Mouse (Mus musculus) WW6 (cell line): ENCODE data around the gene Flt1.

ENCODE experiments used
- DNase-seq: peaks from one replicate; pipeline ENCODE4 v3.0.0-alpha.2; 2013; ENCODE audit warnings: low read depth, low spot score

The Flt1 gene

DNA sequence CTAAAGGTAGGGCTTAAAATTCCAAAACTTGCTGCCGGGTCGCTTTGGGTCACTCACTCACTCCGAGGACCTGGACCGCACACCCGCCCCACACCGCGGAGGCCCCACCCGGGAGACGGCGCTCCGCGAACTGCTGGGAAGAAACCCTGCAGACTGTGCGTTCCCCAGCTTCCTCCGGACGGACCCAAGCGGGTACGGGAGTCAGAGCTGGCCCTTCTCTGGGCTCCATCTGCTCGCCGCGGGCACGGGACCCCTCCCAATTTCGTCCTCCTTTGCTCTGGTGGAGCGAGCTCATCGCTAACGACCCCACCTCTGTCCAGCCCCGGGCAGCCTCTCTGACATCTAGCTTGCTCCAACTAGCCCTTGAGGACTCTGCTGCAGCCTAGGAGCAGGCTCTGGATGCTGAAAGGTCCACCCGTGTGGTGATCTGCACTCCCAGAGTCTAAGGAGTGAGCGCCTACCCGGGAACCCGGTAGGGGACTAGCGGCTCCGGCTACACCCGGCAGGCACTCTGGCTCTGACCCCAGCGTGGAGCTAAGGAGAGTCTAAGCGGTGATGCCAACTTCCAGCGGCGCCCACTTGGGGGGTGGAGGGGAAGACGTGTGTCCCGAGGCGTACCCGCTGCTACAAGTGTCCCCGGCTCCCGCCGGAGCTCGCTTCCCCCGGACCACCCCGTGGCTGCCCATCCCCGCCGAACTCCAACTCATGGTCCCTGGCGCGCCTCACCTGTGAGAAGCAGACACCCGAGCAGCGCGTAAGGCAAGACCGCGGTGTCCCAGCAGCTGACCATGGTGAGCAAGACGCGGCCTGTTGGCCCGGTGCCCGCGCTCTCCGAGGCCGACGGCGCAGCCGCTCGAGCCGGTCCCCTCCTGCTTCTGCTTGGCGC lies 623 bp downstream of the Flt1 start:
- no peak for DNase-seq

DNA sequence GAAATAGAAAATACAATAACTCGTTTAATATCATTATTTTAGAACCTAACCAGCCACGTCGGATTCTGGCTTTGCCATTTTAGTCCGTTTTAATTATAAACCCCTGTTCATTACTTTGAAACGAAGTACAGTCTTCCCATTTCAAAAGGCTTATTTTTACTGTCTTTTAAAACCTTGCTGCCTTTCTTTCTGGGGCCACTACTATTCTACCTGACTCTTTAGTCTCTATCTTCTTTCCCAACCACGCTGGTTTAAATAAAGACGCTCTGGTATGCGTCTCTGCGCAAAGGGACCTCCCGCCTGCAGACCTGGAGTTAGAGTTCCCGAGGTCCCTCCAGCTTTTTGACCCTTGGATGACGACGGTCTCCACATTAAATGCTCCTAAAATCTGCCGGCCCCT lies 1.4 kb downstream of the Flt1 start:
- no peak for DNase-seq

DNA sequence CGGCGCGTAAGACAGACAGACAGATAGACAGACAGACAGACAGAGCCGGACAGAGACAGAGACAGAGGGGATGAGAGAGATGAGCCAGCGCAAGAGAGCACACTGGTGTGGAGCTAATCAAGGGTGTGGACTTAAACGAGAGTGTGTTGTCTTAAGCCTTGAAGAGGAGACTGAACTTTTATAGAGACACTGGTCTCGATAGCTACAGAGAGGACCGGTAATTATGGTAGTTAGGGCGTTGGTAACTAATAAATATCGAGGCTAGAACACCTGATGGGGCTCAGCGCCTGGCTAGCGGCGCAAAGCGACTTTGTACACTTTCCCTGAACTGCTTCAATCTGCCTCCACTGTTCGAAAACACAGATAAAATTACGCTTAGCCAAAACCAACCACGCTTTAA lies 2.0 kb downstream of the Flt1 start:
- DNase-seq, result no peak

DNA sequence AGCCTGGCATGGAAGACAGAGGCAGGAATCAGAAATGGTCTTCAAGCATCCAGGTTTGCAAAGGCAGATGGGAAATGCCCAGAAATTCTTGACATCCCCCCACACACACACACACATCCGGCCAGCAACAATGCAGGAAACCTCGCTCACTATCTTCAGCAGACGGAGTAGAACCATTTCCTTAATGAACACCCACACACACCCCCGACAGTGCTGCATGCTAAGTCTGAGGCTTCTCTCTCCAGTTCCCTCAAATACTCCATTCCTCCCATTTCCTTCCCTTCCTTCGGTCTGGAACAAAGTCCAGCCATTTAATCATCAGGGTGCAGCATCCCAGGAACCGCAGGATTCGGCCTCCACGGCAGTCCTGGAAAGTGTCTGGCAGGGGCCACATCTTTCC lies 4.4 kb downstream of the Flt1 start:
- DNase-seq, result no peak

DNA sequence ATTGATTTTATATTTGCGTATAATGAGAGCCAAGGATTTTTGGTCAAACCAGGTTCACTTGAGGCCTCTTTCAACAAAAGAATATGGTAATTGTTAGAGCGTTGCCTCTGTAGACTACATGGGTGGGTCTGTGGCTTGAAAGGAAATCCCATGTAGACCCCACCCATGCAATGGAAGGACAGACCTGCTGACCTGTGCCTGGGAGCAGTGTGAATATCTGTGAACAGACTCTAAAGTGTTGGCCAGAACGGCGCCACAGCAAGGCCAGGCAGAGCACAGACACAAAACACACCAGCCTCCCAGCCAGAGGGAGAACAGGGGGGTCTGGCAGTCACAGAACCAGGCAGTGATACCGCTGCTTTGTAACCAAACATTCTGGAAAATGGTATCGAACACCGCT lies 7.5 kb downstream of the Flt1 start:
- no peak for DNase-seq

DNA sequence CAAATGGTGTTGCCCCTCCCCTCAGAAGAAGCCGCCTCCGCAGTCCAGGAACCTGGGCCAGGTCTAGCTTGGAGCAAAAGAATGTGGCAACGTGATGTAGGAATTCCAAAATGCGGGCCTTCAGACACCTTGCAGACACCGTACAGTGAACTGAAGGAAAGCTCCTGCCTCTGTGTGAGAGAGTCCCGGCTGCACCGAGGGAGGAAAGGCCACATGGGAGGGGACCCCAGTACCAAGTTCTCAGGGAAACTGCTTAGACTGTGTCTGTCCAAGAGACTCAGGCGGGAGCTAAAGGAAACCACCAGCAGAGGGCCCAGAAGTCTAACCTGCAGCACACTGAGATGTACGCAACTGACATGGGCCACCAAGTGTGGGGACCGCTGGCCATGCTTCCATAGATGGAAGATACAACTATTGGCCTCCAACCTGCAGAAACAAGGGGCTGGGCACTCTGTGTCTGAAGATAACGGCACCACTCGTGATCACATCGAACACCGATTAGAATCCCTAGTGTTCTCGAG lies 9.1 kb downstream of the Flt1 start:
- no peak for DNase-seq

DNA sequence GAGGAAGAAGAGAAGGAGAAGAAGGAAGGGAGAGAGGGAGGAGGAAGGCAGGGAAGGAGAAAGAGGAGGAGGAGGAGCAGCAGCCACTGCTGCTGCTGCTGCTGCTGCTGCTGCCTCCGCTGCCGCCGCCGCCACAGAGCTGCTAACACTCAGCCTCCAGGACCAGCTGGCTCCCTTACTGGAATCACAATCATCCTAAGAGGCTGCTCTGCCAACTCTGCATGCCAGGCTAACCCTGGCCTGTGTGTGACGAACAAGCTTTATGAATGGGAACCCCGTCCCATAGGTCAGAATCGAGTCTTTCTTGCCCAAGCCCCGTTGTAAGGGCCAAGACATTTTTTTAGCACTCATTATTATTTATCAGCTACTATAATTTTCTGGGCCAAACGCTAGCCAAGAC lies 9.5 kb downstream of the Flt1 start:
- DNase-seq, result no peak

DNA sequence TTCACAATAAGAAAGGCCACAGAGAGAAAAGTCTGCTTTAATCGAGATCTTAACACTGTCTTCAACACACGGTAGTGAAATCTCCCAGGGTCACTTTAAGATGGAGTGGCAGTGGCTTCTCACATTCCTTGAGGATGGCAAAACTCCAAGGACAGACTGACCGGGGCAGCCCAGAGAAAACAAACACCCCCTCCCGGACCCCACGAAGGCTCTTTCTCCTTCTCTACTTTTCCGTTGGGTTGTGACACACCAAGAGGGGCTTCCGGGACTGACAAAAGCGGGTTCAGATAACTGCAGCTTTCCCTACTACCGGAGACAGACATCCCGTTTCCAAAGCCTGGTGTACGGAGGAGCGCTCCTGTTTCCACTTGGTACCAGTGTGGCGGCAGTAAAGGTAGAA lies 10.4 kb downstream of the Flt1 start:
- no peak for DNase-seq

DNA sequence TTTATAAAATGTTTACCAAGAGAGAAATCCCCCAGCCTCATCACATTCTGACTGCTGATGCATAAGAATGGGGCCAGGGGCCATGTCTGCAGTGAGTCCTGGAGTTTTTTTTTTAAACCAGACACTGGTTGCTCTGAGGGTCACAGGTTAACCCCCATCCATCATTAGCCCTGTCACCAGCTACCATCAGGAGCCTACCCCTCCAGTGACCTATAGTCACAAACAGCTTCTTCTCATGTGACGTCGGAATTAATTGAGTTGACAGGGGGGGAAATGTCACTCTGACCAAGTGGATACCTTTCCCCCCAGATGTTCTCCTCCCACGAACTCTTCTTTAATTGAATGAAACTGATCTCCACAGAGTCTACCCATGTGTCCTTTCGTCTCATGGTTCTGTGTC lies 17.3 kb downstream of the Flt1 start:
- no peak for DNase-seq

DNA sequence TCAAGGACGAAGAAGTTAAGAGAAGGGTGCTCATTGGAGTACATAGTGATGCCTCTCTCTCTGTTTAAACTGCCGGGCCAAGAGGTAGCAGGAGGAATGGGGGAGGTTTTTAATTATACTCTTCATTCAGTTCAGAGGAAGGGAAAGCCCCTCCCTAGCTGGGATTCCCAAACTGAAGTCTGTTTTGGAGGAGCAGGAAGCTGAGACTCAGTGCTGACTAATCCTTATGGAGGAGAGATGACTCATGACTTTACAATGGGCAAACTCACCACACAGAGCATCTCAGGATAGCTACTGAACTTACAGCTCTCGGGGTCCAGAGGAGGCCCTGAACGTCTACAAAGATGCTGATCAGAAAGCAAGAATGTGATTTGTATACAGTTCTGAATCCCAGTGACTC lies 18.3 kb downstream of the Flt1 start:
- DNase-seq, result no peak

DNA sequence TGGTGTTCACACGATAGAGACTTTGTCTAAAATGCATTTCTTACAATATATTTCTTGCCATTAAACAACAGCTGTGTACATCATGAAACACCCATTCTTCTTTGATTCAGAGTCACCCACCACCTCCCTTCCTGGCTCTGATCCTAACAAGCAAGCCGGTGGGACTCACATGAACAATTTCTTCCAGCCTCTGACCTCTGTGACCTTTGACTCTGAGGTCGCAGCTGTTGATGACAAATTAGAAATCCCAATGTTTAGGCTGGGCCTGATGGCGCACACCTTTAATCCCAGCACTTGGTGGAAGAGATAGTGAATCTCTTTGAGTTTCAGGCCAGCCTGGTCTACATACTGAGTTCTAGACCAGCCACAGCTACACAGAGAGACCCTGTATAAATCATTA lies 20.9 kb downstream of the Flt1 start:
- DNase-seq, result no peak

DNA sequence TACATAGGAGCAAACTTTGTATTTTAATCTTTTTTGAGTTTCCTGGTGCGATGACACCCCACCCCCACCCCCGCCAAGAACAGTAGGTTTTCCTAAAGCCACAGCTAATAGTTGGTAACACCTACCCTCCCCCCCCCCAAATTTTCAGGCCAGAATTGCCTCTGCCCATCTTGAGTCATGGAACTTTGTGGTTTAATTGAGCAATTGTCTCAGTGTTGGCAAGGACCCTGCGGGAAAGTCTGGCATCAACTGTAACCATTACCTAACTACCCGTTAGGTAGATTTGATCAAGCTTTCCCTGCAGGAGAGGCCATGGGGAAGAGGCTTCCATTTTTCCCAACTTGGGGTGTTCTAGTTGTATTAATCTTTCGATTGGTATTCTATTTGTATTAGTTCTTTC lies 23.4 kb downstream of the Flt1 start:
- DNase-seq, result no peak

DNA sequence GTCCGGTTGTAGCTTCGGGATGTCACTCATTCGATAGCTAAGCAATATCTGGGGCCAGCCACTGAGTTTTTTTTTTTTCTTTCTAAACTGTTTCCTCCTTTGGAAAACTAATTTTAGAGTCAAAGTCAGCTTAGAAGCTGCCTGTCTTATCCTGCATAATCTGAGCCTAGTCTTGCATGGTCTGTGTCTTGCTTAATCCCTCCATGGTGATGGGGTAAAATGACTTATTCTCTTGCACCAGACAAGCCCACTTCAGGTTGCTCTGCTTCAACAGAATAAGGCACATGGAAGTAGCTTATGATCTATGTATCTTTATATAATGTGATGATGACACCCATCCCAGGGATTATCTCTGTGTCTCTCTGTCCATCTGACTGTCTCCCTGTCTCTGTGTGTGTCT lies 24.8 kb downstream of the Flt1 start:
- no peak for DNase-seq

DNA sequence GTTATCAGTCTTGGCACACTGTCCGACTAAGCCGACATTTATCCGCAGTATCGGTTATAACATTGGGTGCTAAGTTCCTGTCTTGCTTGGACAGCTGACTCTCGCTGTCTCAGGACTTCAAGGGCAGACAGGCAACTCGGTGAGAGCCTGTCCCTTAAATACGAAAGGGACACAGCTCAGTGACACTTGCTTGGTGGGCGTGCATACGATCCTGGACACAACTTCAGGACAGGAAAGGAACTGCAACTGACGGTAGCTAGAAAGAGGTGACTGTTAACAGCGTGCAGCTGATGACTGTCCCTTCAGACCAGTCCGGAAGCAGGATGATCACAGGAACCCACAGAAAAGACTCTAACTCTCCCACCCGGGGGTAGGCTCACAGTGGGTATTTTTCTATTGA lies 27.8 kb downstream of the Flt1 start:
- DNase-seq, result no peak

DNA sequence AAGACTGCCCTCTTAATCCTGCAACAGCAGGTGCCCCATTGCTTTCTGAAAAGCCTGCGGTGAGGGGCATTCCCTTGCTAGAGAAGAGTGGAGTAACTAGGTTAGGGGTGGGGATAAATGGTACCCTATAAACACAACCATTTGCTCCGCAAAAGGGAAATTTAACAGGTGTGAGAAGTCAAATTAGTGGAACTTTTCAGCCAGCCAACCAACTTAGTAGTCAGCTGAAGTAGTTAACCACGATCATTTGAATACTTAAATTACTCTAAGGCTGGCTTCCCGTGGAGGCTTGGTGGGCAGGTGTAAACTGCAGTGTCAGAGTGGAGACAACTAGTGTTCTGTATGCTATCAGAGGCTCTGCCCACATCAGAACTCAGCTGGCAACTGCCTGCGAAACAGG lies 28.6 kb downstream of the Flt1 start:
- no peak for DNase-seq

DNA sequence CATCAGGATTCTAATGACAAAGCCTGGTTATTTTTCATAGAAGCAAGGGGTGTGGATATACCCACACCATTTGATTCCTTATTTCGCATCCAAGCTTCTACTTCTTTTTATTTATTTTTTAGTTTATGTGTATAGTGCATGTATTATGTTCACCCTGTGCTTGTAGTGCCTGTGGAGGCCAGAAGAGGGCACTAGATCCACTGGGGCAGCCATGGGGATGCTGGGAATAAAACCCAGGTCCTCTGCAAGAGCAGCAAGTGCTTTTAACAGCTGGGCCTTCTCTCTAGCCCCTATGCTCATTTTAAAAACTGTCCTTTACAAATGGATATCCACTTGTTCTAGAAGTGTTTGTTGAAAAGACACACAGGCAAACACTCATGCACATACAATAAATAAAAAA lies 33.2 kb downstream of the Flt1 start:
- DNase-seq, result no peak

DNA sequence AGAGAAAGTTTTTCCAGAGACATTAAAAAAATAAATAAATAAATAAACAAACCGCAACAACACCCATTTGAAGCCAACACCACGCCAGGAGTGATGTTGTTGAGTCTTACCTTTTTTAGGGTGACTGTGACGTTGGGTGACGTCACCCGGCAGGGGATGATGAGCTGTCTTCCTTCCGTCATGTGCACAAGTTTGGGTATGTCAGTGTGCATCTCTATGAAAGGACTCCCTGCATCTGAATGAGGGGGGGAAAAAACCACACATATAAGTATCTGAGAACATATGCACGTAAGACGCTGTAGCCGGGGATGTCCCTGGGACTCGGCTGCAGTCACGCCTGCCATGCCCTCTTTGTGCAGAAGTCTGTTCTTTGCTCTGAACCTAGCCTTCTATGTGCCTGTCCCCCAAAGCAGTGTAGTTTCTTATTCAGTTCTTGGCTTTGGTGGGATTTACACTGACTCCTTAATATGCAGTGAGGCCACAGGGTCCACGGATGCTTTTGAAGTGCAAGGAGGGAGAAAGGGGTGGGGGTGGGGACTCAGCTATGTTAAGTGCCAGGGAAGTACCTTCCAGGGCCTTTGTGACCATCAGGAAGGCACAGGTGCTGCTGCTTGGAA lies 42.0 kb downstream of the Flt1 start:
- no peak for DNase-seq

DNA sequence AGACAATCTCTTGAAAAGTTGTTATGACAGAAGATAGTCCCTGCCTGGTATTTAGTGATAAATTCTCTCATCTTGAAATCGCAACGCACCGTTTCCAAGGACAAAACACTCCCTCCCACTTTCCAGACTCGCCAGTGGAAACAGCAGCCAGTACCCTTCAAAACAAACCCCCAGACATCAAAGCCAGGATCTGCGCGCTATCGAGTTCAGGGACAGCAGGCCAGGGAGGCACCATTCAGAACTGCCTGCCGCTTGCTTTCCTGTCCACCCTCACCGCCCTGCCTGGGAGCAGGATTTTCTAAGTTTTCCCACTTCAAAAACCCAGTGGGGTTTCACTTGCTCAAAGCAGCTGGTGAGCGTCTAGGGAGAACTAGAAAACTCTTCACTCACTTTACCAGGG lies 44.6 kb downstream of the Flt1 start:
- DNase-seq, result no peak

DNA sequence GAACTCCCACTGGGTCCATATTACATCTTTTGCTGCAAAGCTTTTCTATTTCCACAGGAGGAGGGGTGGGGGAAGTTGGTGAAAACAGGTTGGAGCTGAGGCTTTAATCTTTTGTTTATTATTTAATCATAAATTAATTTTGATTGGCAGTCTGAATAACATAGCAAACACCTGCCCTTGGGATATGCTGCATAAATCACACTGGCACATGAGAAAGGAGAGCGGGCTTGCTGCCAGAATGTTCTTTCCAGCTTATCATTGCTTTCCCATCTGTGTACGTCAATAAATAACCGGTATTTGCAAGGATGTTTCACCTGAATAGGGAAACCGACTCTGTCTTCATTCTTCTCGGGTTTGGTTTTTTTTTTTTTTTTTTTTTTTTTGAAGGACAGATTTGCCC lies 45.1 kb downstream of the Flt1 start:
- DNase-seq, result no peak

DNA sequence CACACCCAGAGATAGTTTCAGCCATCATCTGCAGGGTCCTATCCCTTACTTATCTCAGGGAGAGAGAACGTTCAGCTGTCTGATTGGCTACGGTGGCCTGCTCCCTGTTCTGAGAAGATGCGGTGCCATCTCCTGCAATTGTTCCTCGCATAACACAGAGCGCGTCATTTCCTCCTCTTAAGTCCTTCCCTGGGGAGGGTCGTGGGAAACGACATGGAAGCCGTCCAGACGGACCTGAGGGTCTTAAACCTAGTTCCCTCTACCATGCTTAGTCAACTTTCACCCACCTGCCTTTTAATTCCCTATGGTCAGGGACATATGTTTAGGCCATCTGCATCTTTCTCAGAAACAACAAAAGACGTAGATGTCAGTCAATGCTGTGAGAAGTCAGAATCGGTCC lies 46.5 kb downstream of the Flt1 start:
- no peak for DNase-seq

DNA sequence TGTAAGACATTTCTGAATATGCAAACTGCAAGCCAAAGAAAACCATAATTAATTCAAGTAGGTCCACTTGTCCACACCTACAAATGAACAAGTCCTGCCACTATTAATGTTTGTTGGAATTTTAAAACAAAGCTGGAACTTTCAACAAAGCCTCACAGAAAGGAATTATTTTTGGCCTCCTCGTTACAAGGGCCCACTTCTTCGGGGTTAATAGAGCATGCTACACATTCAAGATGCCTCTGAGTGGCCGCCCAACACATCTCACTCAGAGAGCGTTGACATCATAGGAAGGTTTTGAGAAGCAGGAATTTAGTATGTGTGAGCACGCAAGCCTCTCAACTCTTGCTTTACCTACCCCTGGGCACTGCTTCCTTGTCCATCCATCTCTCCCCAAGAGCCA lies 50.0 kb downstream of the Flt1 start:
- no peak for DNase-seq

DNA sequence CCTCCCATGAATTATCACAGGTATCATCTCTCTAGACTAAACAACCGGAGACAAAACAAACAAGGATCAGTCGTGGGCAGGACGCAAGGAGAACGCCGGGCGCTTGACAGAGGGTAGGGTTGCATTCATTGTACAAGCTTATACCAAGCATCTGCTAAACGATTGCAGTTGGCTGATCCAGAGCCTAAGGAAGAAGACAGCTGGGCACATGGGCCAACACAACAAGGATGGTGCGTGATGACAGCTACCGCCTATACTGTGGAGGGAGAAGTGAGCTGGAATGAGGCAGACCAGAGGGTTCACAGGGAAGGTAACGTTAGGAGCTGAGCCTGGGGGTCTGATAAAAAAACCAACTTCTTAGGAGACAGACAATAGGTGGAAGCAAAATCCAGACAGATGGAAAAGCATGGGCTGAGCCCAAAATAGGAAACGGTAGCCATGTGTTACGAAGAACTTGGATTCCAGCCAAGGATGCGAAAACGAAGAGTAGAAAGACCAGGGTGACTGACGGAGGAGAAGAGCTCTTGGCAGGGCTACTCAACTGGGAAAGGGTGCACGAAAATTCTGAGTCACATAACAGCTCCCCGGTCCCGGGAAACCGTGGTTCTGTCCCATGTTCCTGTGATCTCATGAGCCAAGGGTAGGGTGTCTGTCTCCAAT lies 53.9 kb downstream of the Flt1 start:
- no peak for DNase-seq
